Mouse (Mus musculus) heart, embryonic 13.5 days (tissue): ENCODE results near the gene 1810010H24Rik. TPM values are rescaled to one million over a fixed set of nuclear protein-coding genes. Genes with fewer than 3 reads are reported as not detected.

Experiments used
- ATAC-seq: fragments of 200-750 bp; cut with Nextera tagmentation; 2 replicates; pipeline ENCODE4 v1.8.0; 2017; ENCODE audit warnings: moderate TSS enrichment; ENCODE audit not compliant: insufficient number of reproducible peaks, low FRiP score, low TSS enrichment; ENCODE audit errors: extremely low read depth
- H3K27ac ChIP-seq: fragments of 300-500 bp; sonication (generic); replicated peaks from 2 replicates; pipeline ENCODE4 v1.5.1; 2015; ENCODE audit warnings: moderate library complexity, mild to moderate bottlenecking, inconsistent platforms
- H3K27me3 ChIP-seq: fragments of 300-500 bp; sonication (generic); replicated peaks from 2 replicates; pipeline ENCODE4 v1.6.1; 2015; ENCODE audit warnings: mild to moderate bottlenecking, inconsistent platforms
- H3K36me3 ChIP-seq: fragments of 300-500 bp; sonication (generic); 2 replicates; pipeline ENCODE4 v1.6.1; 2015; ENCODE audit warnings: mild to moderate bottlenecking, inconsistent platforms
- H3K4me1 ChIP-seq: fragments of 300-500 bp; sonication (generic); 2 replicates; pipeline ENCODE4 v1.6.1; 2015; ENCODE audit warnings: inconsistent platforms
- H3K4me2 ChIP-seq: fragments of 300-500 bp; sonication (generic); 2 replicates; pipeline ENCODE4 v1.6.1; 2015; ENCODE audit warnings: inconsistent platforms, mild to moderate bottlenecking, moderate library complexity
- H3K4me3 ChIP-seq: fragments of 300-500 bp; sonication (generic); 2 replicates; pipeline ENCODE4 v1.5.1; 2015; ENCODE audit warnings: moderate library complexity, mild to moderate bottlenecking, inconsistent platforms
- H3K9ac ChIP-seq: fragments of 300-500 bp; sonication (generic); 2 replicates; pipeline ENCODE4 v1.6.1; 2015; ENCODE audit warnings: inconsistent platforms, mild to moderate bottlenecking, moderate library complexity
- H3K9me3 ChIP-seq: fragments of 300-500 bp; sonication (generic); 2 replicates; pipeline ENCODE4 v1.6.1; 2016; ENCODE audit warnings: inconsistent platforms
- WGBS: fragments of 180-500 bp; shearing (Covaris S2); methylation state at CpG from one replicate; pipeline ENCODE4 v1.1.7; 2015; ENCODE audit warnings: mixed read lengths; 5-methylcytosine and 5-hydroxymethylcytosine counted together
- polyA plus RNA-seq: library from polyadenylated mRNA; unstranded; fragments of >200 nt; fragmentation: Nextera tagmentation; extraction: Ambion mirVana; gene quantifications from 2 replicates; pipeline ENCODE4 v1.2.1, GENCODE M21; 2015

1810010H24Rik gene
- polyA plus RNA-seq, 1 experiment from 2014 or later: 1.9 TPM

DNA sequence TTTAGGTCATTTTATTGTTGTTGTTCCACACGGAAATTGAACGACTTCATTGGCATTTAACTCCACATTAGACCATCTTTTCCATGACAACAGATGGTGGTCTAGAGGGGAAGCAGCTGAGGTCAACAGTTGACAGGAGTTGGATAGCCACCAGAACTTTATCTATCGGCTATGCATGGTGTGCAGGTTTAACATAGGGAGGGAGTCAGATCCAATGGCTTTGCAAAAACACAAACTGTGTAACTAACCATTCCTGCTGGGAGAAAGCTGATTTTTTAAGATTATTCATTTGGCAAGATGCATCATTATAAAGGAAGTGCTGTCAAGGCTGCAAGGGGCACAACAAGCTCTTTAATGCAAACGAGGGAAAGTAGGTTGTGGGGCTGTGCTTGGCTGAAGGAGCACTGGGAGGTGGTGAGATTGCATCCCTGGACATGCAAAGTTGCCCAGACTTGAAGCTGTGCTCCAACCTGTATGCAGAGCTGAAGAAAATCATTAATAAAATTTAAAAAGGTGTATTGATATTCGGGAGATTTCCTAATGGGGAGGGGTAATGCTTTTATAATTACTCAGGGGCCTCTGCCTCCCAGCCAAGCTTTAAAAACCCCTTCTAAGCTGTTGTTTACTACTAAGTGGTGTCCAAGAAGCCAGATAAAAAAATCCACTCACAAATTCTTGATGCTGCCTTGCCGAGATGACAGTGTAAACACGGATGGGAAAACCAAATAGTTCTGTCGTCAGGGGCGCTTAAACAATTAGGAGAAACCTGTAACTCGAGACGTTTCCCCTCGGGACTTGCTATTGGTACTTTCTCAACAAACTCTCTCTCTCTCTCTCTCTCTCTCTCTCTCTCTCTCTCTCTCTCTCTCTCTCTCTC is 1.3 kb downstream of the 1810010H24Rik start:
- peak overlapping the region; percentile 97 for H3K4me2 ChIP-seq
- H3K4me3 ChIP-seq: peak overlapping the region; percentile 77
- no peaks in the 10 kb centered on the region for H3K36me3 ChIP-seq
- peaks cover 29% of the 10 kb centered on the region for H3K27me3 ChIP-seq
- H3K9ac ChIP-seq: peak overlapping the region; percentile 85
- no peak for ATAC-seq
- 8% methylated on average over 12 of the region's 12 CpGs for WGBS
- H3K4me1 ChIP-seq: peaks cover 43% of the 10 kb centered on the region
- no peaks in the 10 kb centered on the region for H3K9me3 ChIP-seq
- H3K27ac ChIP-seq: no peak overlapping the region

GRCm38 (mm10) chr11:107027431-107028274 is 2.2 kb downstream of the 1810010H24Rik start:
- peak overlapping the region; percentile 85 for H3K9ac ChIP-seq
- H3K4me2 ChIP-seq: peak overlapping the region; percentile 97
- peak overlapping the region; percentile 77 for H3K4me3 ChIP-seq
- ATAC-seq: peak; percentile 88
- peaks cover 5% of the 10 kb centered on the region; the same call in 1 of the 2 replicates for H3K36me3 ChIP-seq
- H3K9me3 ChIP-seq: no peaks in the 10 kb centered on the region
- H3K4me1 ChIP-seq: peaks cover 44% of the 10 kb centered on the region
- under 1% methylated on average over 107 of the region's 107 CpGs for WGBS
- H3K27me3 ChIP-seq: peaks cover 24% of the 10 kb centered on the region
- H3K27ac ChIP-seq: peak overlapping the region; percentile 82

DNA sequence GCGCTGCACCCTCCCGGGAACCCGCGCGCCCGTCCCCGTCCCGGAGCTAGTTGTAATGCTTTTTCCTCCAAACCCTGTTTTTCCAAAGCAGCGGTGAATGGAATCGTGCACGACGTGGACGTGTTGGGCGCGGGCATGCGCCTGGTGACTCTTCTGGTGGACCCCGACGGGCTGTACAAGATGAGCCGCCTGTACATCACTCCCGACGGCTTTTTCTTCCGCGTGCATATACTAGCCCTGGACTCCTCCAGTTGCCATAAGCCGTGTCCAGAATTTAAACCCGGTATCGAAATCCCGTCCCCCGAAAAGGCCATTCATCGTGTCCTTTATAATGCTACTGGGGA is 2.8 kb downstream of the 1810010H24Rik start:
- ATAC-seq: peak; percentile 39
- peaks cover 8% of the 10 kb centered on the region; the same call in 1 of the 2 replicates for H3K36me3 ChIP-seq
- WGBS: 4% methylated on average over 29 of the region's 29 CpGs
- H3K9me3 ChIP-seq: no peaks in the 10 kb centered on the region
- H3K27ac ChIP-seq: peak overlapping the region; percentile 82
- peak overlapping the region; percentile 85 for H3K9ac ChIP-seq
- H3K4me1 ChIP-seq: peaks cover 44% of the 10 kb centered on the region
- H3K4me3 ChIP-seq: peak overlapping the region; percentile 77
- H3K4me2 ChIP-seq: peak overlapping the region; percentile 97
- H3K27me3 ChIP-seq: peaks cover 18% of the 10 kb centered on the region

GRCm38 (mm10) chr11:107028754-107029153 is 3.3 kb downstream of the 1810010H24Rik start:
- no peaks in the 10 kb centered on the region for H3K9me3 ChIP-seq
- peak overlapping the region; percentile 77 for H3K4me3 ChIP-seq
- H3K27me3 ChIP-seq: peaks cover 17% of the 10 kb centered on the region
- 66% methylated on average over 6 of the region's 6 CpGs for WGBS
- ATAC-seq: no peak
- H3K27ac ChIP-seq: no peak overlapping the region
- H3K4me2 ChIP-seq: peak overlapping the region; percentile 97
- H3K4me1 ChIP-seq: peaks cover 44% of the 10 kb centered on the region
- H3K9ac ChIP-seq: peak overlapping the region; percentile 85
- peaks cover 8% of the 10 kb centered on the region; the same call in 1 of the 2 replicates for H3K36me3 ChIP-seq

- Histone ChIP-seq H3K9me3 (no peaks in the 10 kb centered on the region), H3K4me3 (no peak overlapping the region), H3K4me2 (0 out of 2 replicates have a peak overlapping the region, but pooled peaks have one; percentile 15), H3K4me1 (peaks cover 44% of the 10 kb centered on the region), H3K36me3 (peaks cover 11% of the 10 kb centered on the region), H3K9ac (no peak overlapping the region), H3K27ac (no peak overlapping the region), H3K27me3 (peaks cover 10% of the 10 kb centered on the region)
- 46% methylated on average over 19 of the region's 19 CpGs for WGBS
- ATAC-seq: no peak
These were observed 4.1 kb downstream of the 1810010H24Rik start for GRCm38 (mm10) chr11:107029536-107029935.

GRCm38 (mm10) chr11:107031635-107032034 is 6.2 kb downstream of the 1810010H24Rik start:
- 0 out of 2 replicates have a peak, but pooled peaks cover 3% of the 10 kb centered on the region for H3K27me3 ChIP-seq
- H3K9me3 ChIP-seq: no peaks in the 10 kb centered on the region
- WGBS: 53% methylated on average over 7 of the region's 7 CpGs
- no peak for ATAC-seq
- no peak overlapping the region for H3K9ac ChIP-seq
- H3K4me2 ChIP-seq: no peak overlapping the region
- H3K4me3 ChIP-seq: no peak overlapping the region
- peaks cover 23% of the 10 kb centered on the region for H3K4me1 ChIP-seq
- no peak overlapping the region for H3K27ac ChIP-seq
- peaks cover 31% of the 10 kb centered on the region for H3K36me3 ChIP-seq

- Histone ChIP-seq H3K4me2 (no peak overlapping the region), H3K9ac (no peak overlapping the region), H3K36me3 (peaks cover 57% of the 10 kb centered on the region), H3K9me3 (no peaks in the 10 kb centered on the region), H3K4me1 (peaks cover 11% of the 10 kb centered on the region; the same call in 1 of the 2 replicates), H3K27ac (no peak overlapping the region), H3K27me3 (0 out of 2 replicates have a peak, but pooled peaks cover 3% of the 10 kb centered on the region), H3K4me3 (no peak overlapping the region)
- ATAC-seq: no peak
- 79% methylated on average over 10 of the region's 10 CpGs for WGBS
These were observed 8.8 kb downstream of the 1810010H24Rik start for GRCm38 (mm10) chr11:107034085-107034810.

- Histone ChIP-seq H3K4me1 (peaks cover 5% of the 10 kb centered on the region), H3K9ac (no peak overlapping the region), H3K4me2 (no peak overlapping the region), H3K27me3 (no peaks in the 10 kb centered on the region), H3K9me3 (no peaks in the 10 kb centered on the region), H3K27ac (no peak overlapping the region), H3K36me3 (peaks cover 96% of the 10 kb centered on the region), H3K4me3 (no peak overlapping the region)
- ATAC-seq: no peak
- WGBS: 91% methylated on average over 5 of the region's 5 CpGs
These were observed 13.9 kb downstream of the 1810010H24Rik start for GRCm38 (mm10) chr11:107039417-107039816.

DNA sequence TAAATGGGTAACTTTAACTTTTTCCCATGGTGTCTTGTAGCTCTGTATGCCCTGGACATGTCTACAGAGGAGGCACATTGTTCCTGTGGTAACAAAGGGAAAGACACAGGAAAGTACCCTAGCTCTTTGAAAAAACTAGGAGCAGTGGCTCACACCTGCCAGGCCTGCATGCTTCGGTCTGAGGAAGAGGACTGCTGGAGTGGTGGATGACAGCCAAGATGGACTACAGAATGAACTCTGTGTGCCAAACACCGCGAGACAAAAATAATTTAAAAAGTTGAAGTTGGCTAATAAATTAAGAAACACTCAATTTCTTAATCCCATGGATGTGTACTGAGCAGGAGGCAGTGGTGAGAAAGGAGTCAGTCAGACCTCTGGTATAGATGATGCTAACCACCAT is 15.9 kb downstream of the 1810010H24Rik start:
- H3K36me3 ChIP-seq: peaks cover 92% of the 10 kb centered on the region

DNA sequence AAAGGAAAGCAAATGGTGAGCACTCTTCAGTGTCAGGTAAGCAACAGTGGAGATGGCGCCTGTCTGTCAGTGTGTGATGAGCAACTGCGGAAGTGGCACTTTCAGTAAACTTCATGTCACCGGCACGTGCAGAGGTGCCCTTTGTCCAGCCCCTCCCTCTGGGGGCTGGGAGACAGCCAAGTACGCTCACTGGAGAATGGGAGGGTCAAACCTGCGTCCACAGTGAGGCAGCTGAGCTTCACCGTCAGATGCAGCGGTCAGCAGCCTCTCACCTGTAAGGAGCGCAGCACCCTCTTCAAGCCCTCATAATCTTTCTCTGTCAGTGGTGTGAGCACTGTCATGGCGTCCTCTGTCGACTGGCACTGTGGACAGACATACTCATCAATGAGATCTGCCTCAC is 17.9 kb downstream of the 1810010H24Rik start:
- no peak overlapping the region for H3K27ac ChIP-seq
- no peak overlapping the region for H3K4me2 ChIP-seq
- 89% methylated on average over 11 of the region's 11 CpGs for WGBS
- H3K9ac ChIP-seq: no peak overlapping the region
- no peaks in the 10 kb centered on the region for H3K27me3 ChIP-seq
- peaks cover 8% of the 10 kb centered on the region for H3K4me1 ChIP-seq
- H3K9me3 ChIP-seq: no peaks in the 10 kb centered on the region
- H3K36me3 ChIP-seq: peaks cover 88% of the 10 kb centered on the region
- H3K4me3 ChIP-seq: no peak overlapping the region
- ATAC-seq: no peak

More for the DNA sequence above, 15.9 kb downstream of the 1810010H24Rik start:
- Histone ChIP-seq H3K9ac (no peak overlapping the region), H3K27ac (no peak overlapping the region), H3K4me2 (no peak overlapping the region), H3K9me3 (no peaks in the 10 kb centered on the region), H3K4me1 (peaks cover 8% of the 10 kb centered on the region), H3K4me3 (no peak overlapping the region), H3K27me3 (no peaks in the 10 kb centered on the region)
- 94% methylated on average over 3 of the region's 3 CpGs for WGBS
- ATAC-seq: no peak

DNA sequence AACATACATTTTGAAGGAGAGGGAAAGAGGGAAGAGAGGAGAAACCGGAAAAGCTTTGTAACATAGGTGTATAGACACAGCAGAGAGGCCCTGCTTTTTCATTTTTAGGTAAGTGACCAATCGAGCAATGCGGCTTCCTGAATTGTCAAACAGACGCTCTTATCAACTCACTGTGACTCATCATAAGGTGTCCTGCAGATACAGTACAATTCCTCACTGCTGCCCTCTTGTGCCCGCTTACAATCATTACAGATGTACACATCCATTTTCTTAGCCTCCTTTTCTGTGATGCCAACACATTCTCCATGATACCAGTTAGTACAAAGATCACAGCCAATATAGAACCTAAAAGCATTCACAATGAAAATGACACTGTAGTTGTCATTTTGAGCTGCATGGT is 18.8 kb downstream of the 1810010H24Rik start:
- WGBS: 24% methylated on average over 5 of the region's 5 CpGs

More for the DNA sequence above, 18.8 kb downstream of the 1810010H24Rik start:
- Histone ChIP-seq H3K4me1 (peaks cover 8% of the 10 kb centered on the region), H3K9me3 (no peaks in the 10 kb centered on the region), H3K27me3 (no peaks in the 10 kb centered on the region), H3K4me3 (no peak overlapping the region), H3K36me3 (peaks cover 79% of the 10 kb centered on the region), H3K9ac (no peak overlapping the region), H3K4me2 (no peak overlapping the region), H3K27ac (no peak overlapping the region)
- no peak for ATAC-seq
